ENCODE assay signal across 10 mouse cellular contexts in genomic region chr11:52261937-52262336, GRCm38 (mm10). TPM values are rescaled to one million over a fixed set of nuclear protein-coding genes. Genes with fewer than 3 reads are reported as not detected.
DNase-seq lines count a peak whose midpoint lies in the region; ATAC-seq lines count a peak whose summit lies in the region.
"Had no signal": no experiment of that assay in that cellular context is flagged by ENCODE, and none has a peak within 500 bp of the region (broad histone marks: within the 10 kb centered on the region; RNA-seq: fewer than 3 reads in every experiment).

No protein-coding gene starts in this region.

- no peak overlapping the region for H3K4me2 ChIP-seq in heart, embryonic 12.5 days

- WGBS in heart, embryonic 12.5 days = 48% methylated on average over 5 of the region's 5 CpGs

- peak; percentile 92 for DNase-seq in heart, adult 11 months
- DNase-seq in 3T3-L1 (ENCODE audit: low read depth, low spot score) = peak; percentile 77
- DNase-seq in adipocyte (ENCODE audit: low spot score) = peak; percentile 70
- peak; percentile 51 for DNase-seq in gastrocnemius, postnatal 25 days
- DNase-seq in lung, postnatal 25 days (ENCODE audit: low spot score) = peak; percentile 75
- peak; percentile 52 for DNase-seq in urinary bladder, adult 2 months (ENCODE audit: low spot score)
- no peak for DNase-seq in cerebellum, adult 11-12 months

- no peak overlapping the region for H3K9ac ChIP-seq in heart, embryonic 12.5 days

- no peak overlapping the region for H3K27ac ChIP-seq in heart, embryonic 12.5 days (ENCODE audit: poor library complexity, severe bottlenecking)

- H3K4me1 ChIP-seq in heart, embryonic 12.5 days (replicated peaks) = peaks cover 33% of the 10 kb centered on the region

- no peak overlapping the region for H3K4me3 ChIP-seq in heart, embryonic 12.5 days

- H3K27me3 ChIP-seq in heart, embryonic 12.5 days (replicated peaks) = no peaks in the 10 kb centered on the region

- no peaks in the 10 kb centered on the region for H3K9me3 ChIP-seq in heart, embryonic 12.5 days (replicated peaks)

- no peak for ATAC-seq in heart, embryonic 12.5 days (ENCODE audit: insufficient number of reproducible peaks, low FRiP score)

- peaks cover 12% of the 10 kb centered on the region for H3K36me3 ChIP-seq in heart, embryonic 12.5 days

RNA-seq across cellular contexts. Expression of gene Tcf7, which starts 20.9 kb away (rescaled TPM):
- polyA plus RNA-seq in heart, embryonic 12.5 days (2016; fragmentation: Nextera tagmentation; extraction: Ambion mirVana) = 6.3 and 6.5 TPM in 2 replicates
- 1 to 10 TPM in 1 of 2 experiments, under 1 TPM in 1; 0.36 to 1.0 TPM for total RNA-seq in gastrocnemius, postnatal 25 days (2021)
- polyA plus RNA-seq in urinary bladder, adult 2 months (2012; rRNA removed) = 6.1 and 8.1 TPM in 2 replicates

RNA-seq across cellular contexts. Expression of gene Skp1a, which starts 30.1 kb away (rescaled TPM):
- 530 and 532 TPM in 2 replicates for polyA plus RNA-seq in heart, embryonic 12.5 days (2016; fragmentation: Nextera tagmentation; extraction: Ambion mirVana)
- 100 to 1,000 TPM; 255 to 270 TPM for total RNA-seq in gastrocnemius, postnatal 25 days (2021)
- polyA plus RNA-seq in urinary bladder, adult 2 months (2012; rRNA removed) = 206 and 212 TPM in 2 replicates

RNA-seq across cellular contexts. Expression of gene Olfr1371, which starts 48.1 kb away (rescaled TPM):
- not detected in 2 replicates for polyA plus RNA-seq in heart, embryonic 12.5 days (2016; fragmentation: Nextera tagmentation; extraction: Ambion mirVana)
- not detected for total RNA-seq in gastrocnemius, postnatal 25 days (2021)
- polyA plus RNA-seq in urinary bladder, adult 2 months (2012; rRNA removed) = not detected in 2 replicates
- total RNA-seq: adrenal gland, adult 18-20 months; left cerebral cortex, postnatal 10 days had no signal
